Mouse (Mus musculus) gastrocnemius, postnatal 36 days (tissue): ENCODE results near the gene Fam174b. TPM values are rescaled to one million over a fixed set of nuclear protein-coding genes. Genes with fewer than 3 reads are reported as not detected.

Experiments used
- DNase-seq, 2 experiments: peaks; one replicate each; pipeline ENCODE4 v3.0.0; 2022
- intact Hi-C: fragments of 180-260 bp; cut with DNase I; formaldehyde crosslinking; loops from one replicate; pipeline ENCODE4 v1.15.1; 2025
- total RNA-seq, 2 experiments: library from RNA; stranded (reverse); gene quantifications; 2 replicates each; pipeline ENCODE4 v1.2.3; 2021

Fam174b gene
- total RNA-seq, 2 experiments from 2014 or later, result 1.3 to 2.3 TPM

- DNase-seq, result no peak
- intact Hi-C loops, result loop anchor here (5.0 to 10.0 kb wide), 2 partner anchors 35 to 607 kb away; no protein-coding TSS in a partner anchor
Measured at GRCm38 (mm10) chr7:73747531-73747930, 7.4 kb downstream of the Fam174b start.

GRCm38 (mm10) chr7:73748437-73749108 is 8.5 kb downstream of the Fam174b start:
- no peak for DNase-seq
- intact Hi-C loops, result loop anchor here (2.0 to 10.0 kb wide), 4 partner anchors 36 to 606 kb away; no protein-coding TSS in a partner anchor

DNA sequence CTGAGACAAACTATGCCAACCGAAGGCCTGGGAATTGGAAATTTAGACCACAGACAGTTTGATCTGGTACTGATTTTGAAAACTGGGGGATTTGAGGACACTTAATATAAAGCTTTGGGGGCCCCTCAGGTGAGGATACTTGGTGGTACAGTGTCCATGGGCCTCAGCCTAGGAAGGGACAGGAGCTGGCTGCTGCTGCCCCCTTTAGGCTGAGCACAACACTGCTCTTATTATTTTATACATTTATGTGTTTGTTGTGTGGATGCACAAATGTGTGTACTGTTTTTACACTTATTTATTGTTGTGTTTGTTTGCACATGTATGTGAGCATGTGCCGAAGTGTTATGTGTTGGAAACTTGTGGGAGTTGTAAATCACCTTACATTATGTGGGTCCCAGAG is 9.2 kb downstream of the Fam174b start:
- DNase-seq, result no peak
- intact Hi-C loops, result loop anchor here (2.0 to 10.0 kb wide), 4 partner anchors 37 to 605 kb away; no protein-coding TSS in a partner anchor

DNA sequence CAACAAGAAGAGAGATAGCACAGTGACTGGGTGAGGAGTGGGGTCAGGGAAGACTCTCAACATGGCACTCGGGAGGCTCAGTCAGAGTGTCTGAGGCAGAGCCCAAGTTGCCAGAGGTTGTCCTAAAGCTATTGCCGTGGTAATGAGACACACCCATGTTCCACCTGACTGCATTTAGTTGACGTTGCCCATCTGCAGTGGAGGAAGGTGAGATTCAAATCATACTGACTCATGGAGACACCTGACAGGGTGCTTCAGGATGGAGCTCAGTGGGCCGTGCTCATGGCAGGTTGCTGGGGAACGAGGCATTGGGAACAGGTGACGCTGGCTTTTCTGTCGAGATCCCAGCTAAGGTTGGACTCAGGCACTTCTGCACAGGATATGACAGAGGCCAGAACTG is 9.9 kb downstream of the Fam174b start:
- DNase-seq, result no peak
- intact Hi-C loops, result loop anchor here (2.0 to 10.0 kb wide), 4 partner anchors 38 to 605 kb away; no protein-coding TSS in a partner anchor

DNA sequence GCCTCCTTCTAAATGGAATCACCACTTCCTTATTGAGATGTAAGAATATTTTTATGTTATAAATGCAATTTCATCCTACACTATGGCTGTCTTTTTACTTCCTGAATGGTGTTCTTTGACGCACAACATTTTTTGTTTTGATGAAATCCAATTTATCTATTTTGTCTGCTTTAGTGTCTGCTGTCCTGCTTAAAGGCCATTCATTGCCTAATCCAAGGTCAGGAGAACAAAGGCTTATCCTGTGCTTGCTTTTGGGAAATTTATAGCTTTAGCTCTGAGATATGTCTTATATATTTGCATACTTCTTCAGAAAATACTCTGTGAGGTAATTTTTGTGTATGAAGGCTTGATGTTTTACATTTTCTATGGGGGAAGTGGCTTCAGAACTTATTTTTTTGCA is 13.5 kb downstream of the Fam174b start:
- intact Hi-C loops, result no loop called here
- no peak for DNase-seq

- intact Hi-C loops, result no loop called here
- DNase-seq, result no peak
Measured at GRCm38 (mm10) chr7:73755377-73756110, 15.4 kb downstream of the Fam174b start.

DNA sequence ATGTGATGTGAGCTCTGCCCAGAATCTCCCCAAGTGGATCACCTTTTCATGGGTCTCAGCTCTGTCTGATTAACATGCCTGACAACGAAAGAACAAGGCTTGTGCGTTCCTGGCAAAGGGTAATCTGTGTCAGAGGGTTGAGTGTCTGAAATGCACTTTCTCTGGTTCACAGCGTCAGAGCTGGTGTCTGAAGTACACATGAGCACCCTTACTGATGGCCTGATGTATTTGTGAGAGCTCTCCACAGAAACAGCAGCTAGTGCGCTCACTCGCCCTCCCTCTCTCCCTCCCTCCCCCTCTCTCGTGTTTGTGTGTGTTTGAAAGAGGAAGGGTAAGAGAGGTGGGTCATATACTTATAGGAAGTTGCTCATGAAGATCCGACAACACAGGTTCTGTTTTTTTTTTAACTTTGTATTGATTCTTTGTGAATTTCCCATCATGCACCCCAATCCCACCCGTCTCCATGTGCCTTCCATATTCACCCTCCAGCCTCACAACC is 21.6 kb downstream of the Fam174b start:
- DNase-seq, result no peak
- intact Hi-C loops, result no loop called here

- intact Hi-C loops, result no loop called here
- no peak for DNase-seq
Measured at GRCm38 (mm10) chr7:73764679-73765078, 24.6 kb downstream of the Fam174b start.

DNA sequence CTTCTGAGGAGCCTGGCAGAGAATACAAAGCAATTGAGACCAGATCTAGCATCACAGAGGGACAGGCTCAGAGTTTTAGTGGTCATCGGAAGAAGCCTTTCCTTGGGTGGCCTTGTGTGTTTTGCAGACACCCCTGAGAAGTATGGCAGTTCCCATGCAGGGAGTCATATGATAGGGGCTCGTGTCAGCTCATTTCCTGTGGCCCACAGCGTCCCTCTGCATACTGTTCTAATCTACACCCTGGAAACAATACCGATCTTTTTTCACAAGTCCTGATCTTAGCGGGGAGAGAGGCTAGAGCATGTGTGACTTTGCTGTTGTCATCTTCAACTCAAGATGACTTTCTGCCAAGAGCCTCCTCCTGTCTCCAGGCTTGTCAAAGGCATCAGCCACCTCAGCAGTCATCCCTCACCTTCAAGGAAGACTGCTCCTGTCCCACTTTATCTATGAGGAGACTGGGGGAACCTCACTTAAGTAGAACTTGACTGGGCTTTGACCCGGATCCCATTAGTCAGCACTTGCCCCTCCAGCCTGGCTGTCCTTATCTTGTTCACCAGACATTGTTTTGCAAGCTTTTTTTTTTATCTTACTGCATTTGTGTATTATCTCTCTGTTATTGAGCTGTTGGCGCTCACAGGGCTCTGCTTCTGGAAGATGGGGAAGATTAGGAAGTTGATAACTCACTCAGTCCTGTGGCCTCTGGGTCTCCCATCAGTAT is 25.2 kb downstream of the Fam174b start:
- intact Hi-C loops, result no loop called here
- no peak for DNase-seq

DNA sequence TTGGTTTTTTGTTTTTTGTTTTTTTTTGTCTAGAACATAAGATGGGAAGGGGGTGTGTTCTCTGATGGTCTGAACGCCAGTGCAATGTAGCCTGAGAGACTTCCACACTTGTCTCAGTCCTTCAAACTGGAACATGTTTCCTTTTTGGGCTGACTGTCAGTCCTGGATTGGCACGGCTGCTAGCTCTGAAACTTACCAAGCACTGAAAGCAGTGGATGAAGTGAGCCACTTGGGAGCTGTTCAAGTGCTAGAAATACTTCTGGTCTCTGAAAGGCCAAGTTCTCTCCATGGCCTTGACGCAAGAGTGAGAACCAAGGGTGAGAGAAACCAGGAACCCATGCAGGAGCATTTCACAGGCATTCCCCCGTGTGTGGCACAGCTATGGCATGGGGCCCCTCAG is 29.1 kb downstream of the Fam174b start:
- DNase-seq, result no peak
- intact Hi-C loops, result no loop called here

GRCm38 (mm10) chr7:73771384-73772274 is 31.5 kb downstream of the Fam174b start:
- intact Hi-C loops, result no loop called here
- DNase-seq, result no peak

- no peak for DNase-seq
- intact Hi-C loops, result no loop called here
Measured at GRCm38 (mm10) chr7:73772275-73772765, 32.2 kb downstream of the Fam174b start.

DNA sequence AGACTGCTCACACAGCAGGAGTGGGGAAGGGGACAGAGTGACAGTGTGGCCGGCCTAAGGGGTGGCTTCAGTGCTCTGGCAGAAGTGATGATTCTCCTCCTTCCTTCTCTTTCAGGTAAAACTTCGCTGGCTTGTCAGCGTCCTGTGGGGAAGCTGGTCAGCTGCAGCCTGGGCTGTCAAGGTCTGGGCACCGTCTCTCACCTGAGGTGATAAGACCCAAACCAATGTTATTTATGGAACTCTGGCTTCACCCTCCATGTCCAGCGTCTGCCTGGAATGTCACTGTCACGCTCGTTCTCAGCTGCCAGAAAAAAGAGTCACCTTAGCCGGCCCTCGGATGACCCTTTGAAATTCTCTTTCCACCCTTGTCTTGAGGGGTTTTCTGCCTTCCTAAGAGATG is 34.7 kb downstream of the Fam174b start:
- DNase-seq, result no peak
- intact Hi-C loops, result no loop called here

DNA sequence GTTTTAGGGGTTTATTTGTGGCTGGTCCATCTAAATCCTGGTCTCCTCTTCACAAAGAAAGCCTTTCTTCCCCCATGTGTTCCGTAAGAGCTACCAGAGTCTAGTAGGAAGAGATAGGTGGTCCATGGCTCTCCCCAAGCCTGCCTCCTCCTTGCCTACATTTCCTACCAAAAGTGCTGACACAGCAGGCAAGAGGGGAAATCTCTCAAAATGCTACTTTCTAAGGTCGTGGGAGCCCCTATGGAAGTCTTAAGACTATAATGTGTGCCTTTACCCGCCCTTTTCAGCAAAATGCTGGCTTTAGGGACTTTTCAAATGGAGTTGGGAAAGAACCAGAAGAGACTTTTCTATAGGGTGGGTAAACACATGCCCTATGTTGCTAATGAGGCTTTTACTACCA is 37.7 kb downstream of the Fam174b start:
- intact Hi-C loops, result no loop called here
- no peak for DNase-seq

DNA sequence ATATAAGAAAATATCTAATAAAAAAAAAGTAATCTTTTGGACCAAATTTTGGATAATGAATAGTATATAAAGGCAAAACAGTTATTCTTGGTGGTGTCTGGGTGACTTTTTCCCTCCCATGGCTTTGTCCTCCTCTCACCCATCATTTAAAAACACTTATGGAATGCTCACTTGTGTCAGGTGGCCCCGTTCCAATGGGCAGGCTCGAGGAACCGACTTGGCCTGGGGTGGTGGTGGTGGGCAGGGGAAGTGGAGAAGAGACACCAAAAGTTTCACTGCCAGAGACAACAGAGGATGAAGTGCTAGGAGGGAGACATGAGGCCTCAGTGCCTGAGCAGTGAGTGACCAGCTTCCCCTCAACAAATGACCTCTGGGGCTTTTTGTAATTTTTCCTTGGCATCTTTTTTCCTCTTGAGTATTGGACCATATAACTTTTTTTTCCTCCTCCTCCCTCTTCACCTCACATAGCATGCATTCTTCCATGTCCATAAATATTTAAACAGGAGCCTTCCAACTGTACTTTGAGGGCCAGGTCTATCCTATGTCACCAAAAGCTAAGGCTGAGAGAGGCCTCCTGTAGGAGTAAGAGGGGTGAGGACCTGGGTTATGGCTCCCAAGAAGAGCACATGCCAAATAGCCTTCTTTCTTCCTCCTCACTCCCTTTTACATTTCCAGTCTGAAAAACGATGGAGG is 44.8 kb downstream of the Fam174b start:
- no peak for DNase-seq
- intact Hi-C loops, result no loop called here

- intact Hi-C loops, result no loop called here
- DNase-seq, result no peak
Measured at GRCm38 (mm10) chr7:73785815-73786214, 45.7 kb downstream of the Fam174b start.

- DNase-seq, result no peak
- intact Hi-C loops, result no loop called here
Measured at GRCm38 (mm10) chr7:73787513-73787912, 47.4 kb downstream of the Fam174b start.

- intact Hi-C loops, result no loop called here
- no peak for DNase-seq
Measured at GRCm38 (mm10) chr7:73791096-73791495, 51.0 kb downstream of the Fam174b start.

DNA sequence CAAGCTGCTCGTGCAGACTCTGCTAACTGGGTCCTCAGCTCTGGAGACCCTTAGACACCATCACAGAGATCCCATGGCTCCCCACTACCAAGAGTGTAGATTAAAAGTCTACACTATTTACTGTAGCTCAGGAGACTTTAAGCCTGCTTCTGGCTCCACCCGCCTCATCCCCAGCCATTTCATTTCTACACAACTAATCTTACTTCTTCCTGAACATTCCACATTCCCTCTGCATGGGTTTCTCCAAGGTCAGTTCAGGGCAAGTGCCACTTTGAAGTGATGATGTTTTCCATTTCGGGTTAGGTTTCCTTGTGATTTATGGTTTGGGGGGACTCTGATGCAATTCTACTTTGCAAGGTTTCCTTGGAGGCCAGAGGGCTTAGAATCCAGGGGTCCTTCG is 52.1 kb downstream of the Fam174b start:
- no peak for DNase-seq
- intact Hi-C loops, result no loop called here
